Mouse (Mus musculus) limb, embryonic 12.5 days (tissue): Measurements from ENCODE around the gene Zfp335. TPM values are rescaled to one million over a fixed set of nuclear protein-coding genes. Genes with fewer than 3 reads are reported as not detected.

Source experiments
- ATAC-seq: fragments of 200-750 bp; cut with Nextera tagmentation; 2 replicates; pipeline ENCODE4 v1.8.0; 2017; ENCODE audit warnings: low read depth, moderate TSS enrichment; ENCODE audit not compliant: insufficient number of reproducible peaks, insufficient read depth, low FRiP score, low TSS enrichment
- H3K27ac ChIP-seq: fragments of 300-500 bp; sonication (generic); 2 replicates; pipeline ENCODE4 v1.5.1; 2016; ENCODE audit warnings: mild to moderate bottlenecking, moderate library complexity
- H3K27me3 ChIP-seq: fragments of 300-500 bp; sonication (generic); 2 replicates; pipeline ENCODE4 v1.6.1; 2016; ENCODE audit warnings: mild to moderate bottlenecking, moderate library complexity
- H3K36me3 ChIP-seq: fragments of 300-500 bp; sonication (generic); 2 replicates; pipeline ENCODE4 v1.6.1; 2016; ENCODE audit warnings: mild to moderate bottlenecking, moderate library complexity
- H3K4me1 ChIP-seq: fragments of 300-500 bp; sonication (generic); replicated peaks from 2 replicates; pipeline ENCODE4 v1.6.1; 2016
- H3K4me2 ChIP-seq: fragments of 300-500 bp; sonication (generic); 2 replicates; pipeline ENCODE4 v1.6.1; 2016; ENCODE audit warnings: mild to moderate bottlenecking, moderate library complexity
- H3K4me3 ChIP-seq: fragments of 300-500 bp; sonication (generic); replicated peaks from 2 replicates; pipeline ENCODE4 v1.5.1; 2016; ENCODE audit warnings: mild to moderate bottlenecking
- H3K9ac ChIP-seq: fragments of 300-500 bp; sonication (generic); replicated peaks from 2 replicates; pipeline ENCODE4 v1.6.1; 2016; ENCODE audit warnings: mild to moderate bottlenecking, moderate library complexity
- H3K9me3 ChIP-seq: fragments of 300-500 bp; sonication (generic); 2 replicates; pipeline ENCODE4 v1.6.1; 2016; ENCODE audit warnings: mild to moderate bottlenecking, moderate library complexity
- WGBS: fragments of 180-500 bp; shearing (Covaris S2); methylation state at CpG from one replicate; pipeline ENCODE4 v1.1.7; 2016; 5-methylcytosine and 5-hydroxymethylcytosine counted together
- polyA plus RNA-seq: library from polyadenylated mRNA; unstranded; fragments of >200 nt; fragmentation: Nextera tagmentation; extraction: Ambion mirVana; gene quantifications from 2 replicates; pipeline ENCODE4 v1.2.1, GENCODE M21; 2016

Gene Zfp335
- polyA plus RNA-seq, 1 experiment from 2014 or later, result 14.4 TPM

- Histone ChIP-seq H3K4me2 (no peak overlapping the region), H3K4me3 (no peak overlapping the region), H3K36me3 (no peaks in the 10 kb centered on the region), H3K27me3 (peaks cover 19% of the 10 kb centered on the region), H3K4me1 (no peaks in the 10 kb centered on the region), H3K27ac (no peak overlapping the region), H3K9me3 (no peaks in the 10 kb centered on the region), H3K9ac (no peak overlapping the region)
- 82% methylated on average over 8 of the region's 8 CpGs for WGBS
- ATAC-seq, result no peak
Measured at GRCm38 (mm10) chr2:164850061-164850460, 61.5 kb downstream of the Zfp335 start.

- no peak overlapping the region for H3K4me2 ChIP-seq
- H3K27me3 ChIP-seq, result no peaks in the 10 kb centered on the region
- ATAC-seq, result no peak
- no peaks in the 10 kb centered on the region for H3K9me3 ChIP-seq
- H3K9ac ChIP-seq, result no peak overlapping the region
- no peaks in the 10 kb centered on the region for H3K36me3 ChIP-seq
- 56% methylated on average over 3 of the region's 3 CpGs for WGBS
- H3K4me1 ChIP-seq, result no peaks in the 10 kb centered on the region
- no peak overlapping the region for H3K4me3 ChIP-seq
- no peak overlapping the region for H3K27ac ChIP-seq
Measured at GRCm38 (mm10) chr2:164845782-164846181, 65.8 kb downstream of the Zfp335 start.

Other genes starting within 250 kb of the Zfp335 start
- gene Wfdc11, start 237.7 kb downstream of the Zfp335 start, polyA plus RNA-seq, result not detected in 2 replicates
- gene Wfdc13, start 226.7 kb downstream of the Zfp335 start, polyA plus RNA-seq, result not detected in 2 replicates
- gene Spint4, start 213.3 kb downstream of the Zfp335 start, polyA plus RNA-seq, result not detected in 2 replicates
- gene Spint5, start 196.5 kb downstream of the Zfp335 start, polyA plus RNA-seq, result not detected in 2 replicates
- 0.61 and 0.91 TPM in 2 replicates for gene Wfdc3, start 165.8 kb downstream of the Zfp335 start, polyA plus RNA-seq
- gene Dnttip1, start 165.8 kb downstream of the Zfp335 start, polyA plus RNA-seq, result 95.9 and 105 TPM in 2 replicates
- gene Ube2c, start 141.9 kb downstream of the Zfp335 start, polyA plus RNA-seq, result 558 and 599 TPM in 2 replicates
- gene Tnnc2, start 131.8 kb downstream of the Zfp335 start, polyA plus RNA-seq, result 73.9 and 74.6 TPM in 2 replicates
- gene Snx21, start 125.9 kb downstream of the Zfp335 start, polyA plus RNA-seq, result 19.0 and 19.2 TPM in 2 replicates
- 13.8 and 14.0 TPM in 2 replicates for gene Acot8, start 106.9 kb downstream of the Zfp335 start, polyA plus RNA-seq
- 8.5 TPM in 2 replicates for gene Zswim3, start 106.7 kb downstream of the Zfp335 start, polyA plus RNA-seq
- gene Zswim1, start 89.1 kb downstream of the Zfp335 start, polyA plus RNA-seq, result 17.3 and 20.4 TPM in 2 replicates
- gene Spata25, start 83.2 kb downstream of the Zfp335 start, polyA plus RNA-seq, result not detected in 2 replicates
- 103 and 107 TPM in 2 replicates for gene Ctsa, start 78.9 kb downstream of the Zfp335 start, polyA plus RNA-seq
- 6.3 and 6.8 TPM in 2 replicates for gene Neurl2, start 78.3 kb downstream of the Zfp335 start, polyA plus RNA-seq
- 32.6 and 37.0 TPM in 2 replicates for gene Pltp, start 54.0 kb downstream of the Zfp335 start, polyA plus RNA-seq
- gene Pcif1, start 32.5 kb downstream of the Zfp335 start, polyA plus RNA-seq, result 82.6 and 97.6 TPM in 2 replicates
- 1.9 and 2.9 TPM in 2 replicates for gene Mmp9, start 29.0 kb upstream of the Zfp335 start, polyA plus RNA-seq
- gene Slc12a5, start 49.0 kb upstream of the Zfp335 start, polyA plus RNA-seq, result 1.5 and 1.6 TPM in 2 replicates
- gene Ncoa5, start 123.1 kb upstream of the Zfp335 start, polyA plus RNA-seq, result 117 and 125 TPM in 2 replicates
- 5.5 and 7.8 TPM in 2 replicates for gene Cd40, start 143.9 kb upstream of the Zfp335 start, polyA plus RNA-seq
- not detected in 2 replicates for gene 1700025C18Rik, start 179.0 kb upstream of the Zfp335 start, polyA plus RNA-seq